Mouse (Mus musculus) hindbrain, postnatal 0 days (tissue): ENCODE results near the gene Fam241b. TPM values are rescaled to one million over a fixed set of nuclear protein-coding genes. Genes with fewer than 3 reads are reported as not detected.
A peak's percentile ranks its signal among the peaks of the same experiment; 100 is the strongest.

Source experiments
- ATAC-seq: fragments of 200-750 bp; cut with Nextera tagmentation; 2 replicates; pipeline ENCODE4 v1.8.0; 2017; ENCODE audit warnings: mild to moderate bottlenecking, moderate TSS enrichment, moderate library complexity
- DNase-seq: peaks from one replicate; pipeline ENCODE4 v3.0.0-alpha.2; 2015; ENCODE audit warnings: low spot score
- H3K27ac ChIP-seq: fragments of 300-500 bp; sonication (generic); 2 replicates; pipeline ENCODE4 v1.5.1; 2014; ENCODE audit warnings: mild to moderate bottlenecking
- H3K27me3 ChIP-seq: fragments of 300-500 bp; sonication (generic); 2 replicates; pipeline ENCODE4 v1.6.1; 2014; ENCODE audit warnings: low read length, mixed read lengths; ENCODE audit not compliant: insufficient read depth
- H3K36me3 ChIP-seq: fragments of 300-500 bp; sonication (generic); 2 replicates; pipeline ENCODE4 v1.6.1; 2014; ENCODE audit warnings: low read length, mixed read lengths; ENCODE audit not compliant: insufficient read depth
- H3K4me1 ChIP-seq: fragments of 300-500 bp; sonication (generic); 2 replicates; pipeline ENCODE4 v1.6.1; 2014; ENCODE audit warnings: antibody characterized with exemption, low read length, mixed read lengths; ENCODE audit not compliant: insufficient read depth
- H3K4me2 ChIP-seq: fragments of 300-500 bp; sonication (generic); 2 replicates; pipeline ENCODE4 v1.6.1; 2014; ENCODE audit warnings: low read depth, mild to moderate bottlenecking, low read length, moderate library complexity, mixed read lengths
- H3K4me3 ChIP-seq: fragments of 300-500 bp; sonication (generic); 2 replicates; pipeline ENCODE4 v1.5.1; 2014; ENCODE audit warnings: low read length
- H3K9ac ChIP-seq: fragments of 300-500 bp; sonication (generic); replicated peaks from 2 replicates; pipeline ENCODE4 v1.6.1; 2014; ENCODE audit warnings: mild to moderate bottlenecking, low read length, moderate library complexity, mixed read lengths
- H3K9me3 ChIP-seq: fragments of 300-500 bp; sonication (generic); 2 replicates; pipeline ENCODE4 v1.6.1; 2016; ENCODE audit warnings: low read length, mixed read lengths
- CTCF ChIP-seq: IDR thresholded peaks from 2 replicates; pipeline ENCODE4 v1.5.1; 2016; ENCODE audit warnings: antibody characterized with exemption, control low read depth, low read depth
- WGBS: fragments of 180-500 bp; shearing (Covaris S2); extraction: QIAGEN DNeasy Blood & Tissue Kit; methylation state at CpG from one replicate; pipeline ENCODE4 v1.1.7; 2014; 5-methylcytosine and 5-hydroxymethylcytosine counted together
- polyA plus RNA-seq: library from polyadenylated mRNA; unstranded; fragments of >200 nt; fragmentation: Nextera tagmentation; extraction: Ambion mirVana; gene quantifications from 2 replicates; pipeline ENCODE4 v1.2.1, GENCODE M21; 2015
- total RNA-seq: library from RNA; depleted of rRNA; stranded (reverse); fragments of >200 nt; gene quantifications from 2 replicates; pipeline ENCODE4 v1.2.3, GENCODE M21; 2014

The Fam241b gene
- total and polyA plus RNA-seq, 2 experiments from 2014 or later: 92.9 to 152 TPM

GRCm38 (mm10) chr10:62070636-62071035 lies 73.1 kb downstream of the Fam241b start:
- Histone ChIP-seq H3K4me3 (no peak overlapping the region), H3K36me3 (no peaks in the 10 kb centered on the region), H3K9ac (no peak overlapping the region), H3K27ac (no peak overlapping the region), H3K4me2 (no peak overlapping the region), H3K27me3 (no peaks in the 10 kb centered on the region), H3K4me1 (no peaks in the 10 kb centered on the region), H3K9me3 (no peaks in the 10 kb centered on the region)
- no peak for ATAC-seq
- TF ChIP-seq CTCF: no peak
- WGBS: 83% methylated on average over 8 of the region's 8 CpGs
- no peak for DNase-seq

DNA sequence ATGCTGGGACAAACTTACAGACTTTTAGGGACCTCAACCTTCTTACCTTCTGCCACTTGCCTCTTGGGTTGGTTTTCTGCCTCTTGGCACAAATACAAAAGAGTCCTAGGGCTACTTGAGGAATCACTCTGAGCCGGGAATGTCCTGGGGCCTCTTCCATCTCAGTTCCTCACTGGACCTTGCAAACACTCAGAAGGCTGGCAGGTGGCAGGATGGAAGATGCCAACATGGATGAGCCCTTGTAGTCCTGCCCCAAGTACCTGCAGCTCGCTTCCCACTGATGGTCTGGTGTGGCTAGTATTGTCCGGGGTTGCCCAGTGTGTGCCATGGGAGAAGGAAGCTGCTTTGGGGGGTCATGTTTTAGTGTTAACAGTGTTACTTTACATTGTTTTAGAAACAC lies 73.8 kb downstream of the Fam241b start:
- DNase-seq (no peak), ATAC-seq (no peak)
- no peak overlapping the region for H3K4me2 ChIP-seq
- H3K9me3 ChIP-seq: no peaks in the 10 kb centered on the region
- no peaks in the 10 kb centered on the region for H3K27me3 ChIP-seq
- H3K4me3 ChIP-seq: no peak overlapping the region
- no peaks in the 10 kb centered on the region for H3K4me1 ChIP-seq
- no peak overlapping the region for H3K27ac ChIP-seq
- WGBS: 87% methylated on average over 3 of the region's 3 CpGs
- H3K9ac ChIP-seq: no peak overlapping the region
- no peak for TF ChIP-seq CTCF
- H3K36me3 ChIP-seq: no peaks in the 10 kb centered on the region

DNA sequence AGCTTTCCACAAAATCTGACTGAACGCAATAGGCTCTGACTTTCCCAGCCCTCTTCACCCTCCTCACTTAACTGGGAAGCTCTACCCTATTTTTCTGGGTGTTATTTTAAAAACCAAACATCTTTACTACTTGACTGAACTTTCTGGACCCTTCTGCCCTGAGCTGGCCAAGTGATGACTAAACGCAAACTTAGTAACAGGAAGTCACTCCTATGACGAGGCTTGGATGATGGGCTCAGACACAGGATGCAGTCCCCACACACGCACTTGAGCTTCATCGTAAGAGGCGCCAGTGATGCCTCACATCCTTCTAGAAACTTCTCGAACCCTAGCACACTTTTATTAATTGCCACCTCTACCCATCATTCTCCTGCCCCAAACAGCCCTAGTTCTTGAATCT lies 74.3 kb downstream of the Fam241b start:
- Histone ChIP-seq H3K27me3 (no peaks in the 10 kb centered on the region), H3K4me2 (no peak overlapping the region), H3K4me3 (no peak overlapping the region), H3K4me1 (no peaks in the 10 kb centered on the region), H3K9ac (no peak overlapping the region), H3K9me3 (no peaks in the 10 kb centered on the region), H3K36me3 (no peaks in the 10 kb centered on the region), H3K27ac (no peak overlapping the region)
- ATAC-seq (no peak), DNase-seq (no peak)
- no peak for TF ChIP-seq CTCF
- WGBS: 92% methylated on average over 7 of the region's 7 CpGs

- no peak for TF ChIP-seq CTCF
- no peak for DNase-seq
- H3K4me1 ChIP-seq: no peaks in the 10 kb centered on the region
- no peak overlapping the region for H3K4me3 ChIP-seq
- ATAC-seq: no peak
- H3K36me3 ChIP-seq: no peaks in the 10 kb centered on the region
- no peak overlapping the region for H3K9ac ChIP-seq
- H3K9me3 ChIP-seq: no peaks in the 10 kb centered on the region
- H3K4me2 ChIP-seq: no peak overlapping the region
- H3K27ac ChIP-seq: no peak overlapping the region
- 68% methylated on average over 9 of the region's 9 CpGs for WGBS
- H3K27me3 ChIP-seq: no peaks in the 10 kb centered on the region
These were observed 75.2 kb downstream of the Fam241b start for GRCm38 (mm10) chr10:62068532-62068931.

DNA sequence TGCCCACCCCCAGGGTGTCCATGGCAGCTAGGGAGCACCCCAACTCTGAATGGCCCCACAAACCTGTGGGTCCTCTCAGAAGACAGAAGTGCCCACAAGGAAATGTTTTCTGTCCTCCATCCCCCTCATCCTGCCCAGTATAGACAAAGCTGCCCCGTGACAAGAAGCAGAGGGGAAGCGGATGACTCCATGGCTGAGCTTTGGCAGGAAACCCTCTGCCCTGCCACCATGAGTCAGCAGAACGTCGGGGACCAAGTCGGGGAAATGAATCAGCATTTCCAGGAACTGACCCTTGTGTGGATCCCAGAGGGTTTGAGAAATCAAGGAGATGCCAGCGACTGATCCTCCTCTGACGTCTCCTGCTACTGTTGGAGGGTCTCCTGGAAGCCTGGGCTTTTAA lies 77.5 kb downstream of the Fam241b start:
- H3K4me3 ChIP-seq: no peak overlapping the region
- DNase-seq (no peak), ATAC-seq (no peak)
- H3K36me3 ChIP-seq: no peaks in the 10 kb centered on the region
- 0 out of 2 replicates have a peak, but pooled peaks cover under 1% of the 10 kb centered on the region for H3K4me1 ChIP-seq
- no peaks in the 10 kb centered on the region for H3K9me3 ChIP-seq
- H3K9ac ChIP-seq: no peak overlapping the region
- H3K4me2 ChIP-seq: no peak overlapping the region
- WGBS: 64% methylated on average over 7 of the region's 7 CpGs
- H3K27ac ChIP-seq: no peak overlapping the region
- no peak for TF ChIP-seq CTCF
- no peaks in the 10 kb centered on the region for H3K27me3 ChIP-seq

GRCm38 (mm10) chr10:62062786-62063185 lies 80.9 kb downstream of the Fam241b start:
- Histone ChIP-seq H3K9me3 (no peaks in the 10 kb centered on the region), H3K4me3 (no peak overlapping the region), H3K27me3 (no peaks in the 10 kb centered on the region), H3K4me2 (no peak overlapping the region), H3K4me1 (peaks cover 12% of the 10 kb centered on the region; the same call in 1 of the 2 replicates), H3K9ac (no peak overlapping the region), H3K36me3 (no peaks in the 10 kb centered on the region), H3K27ac (no peak overlapping the region)
- peak; percentile 48 for TF ChIP-seq CTCF
- no peak for DNase-seq
- 69% methylated on average over 5 of the region's 5 CpGs for WGBS
- no peak for ATAC-seq

- peak; percentile 36 for DNase-seq
These were observed 82.6 kb downstream of the Fam241b start for GRCm38 (mm10) chr10:62060969-62061678.

More at GRCm38 (mm10) chr10:62060969-62061678, 82.6 kb downstream of the Fam241b start:
- H3K4me3 ChIP-seq: no peak overlapping the region
- peaks cover 12% of the 10 kb centered on the region; the same call in 1 of the 2 replicates for H3K4me1 ChIP-seq
- H3K9ac ChIP-seq: no peak overlapping the region
- TF ChIP-seq CTCF: no peak
- 33% methylated on average over 14 of the region's 14 CpGs for WGBS
- no peak overlapping the region for H3K4me2 ChIP-seq
- ATAC-seq: 0 out of 2 replicates have a peak, but pooled peaks have one; percentile 30
- H3K9me3 ChIP-seq: no peaks in the 10 kb centered on the region
- H3K36me3 ChIP-seq: no peaks in the 10 kb centered on the region
- H3K27ac ChIP-seq: no peak overlapping the region
- H3K27me3 ChIP-seq: no peaks in the 10 kb centered on the region
